Mouse (Mus musculus) hindbrain, postnatal 0 days (tissue): ENCODE data around the gene Inpp5e. TPM values are rescaled to one million over a fixed set of nuclear protein-coding genes. Genes with fewer than 3 reads are reported as not detected.

Experiments
- ATAC-seq: fragments of 200-750 bp; cut with Nextera tagmentation; 2 replicates; pipeline ENCODE4 v1.8.0; 2017; ENCODE audit warnings: mild to moderate bottlenecking, moderate TSS enrichment, moderate library complexity
- DNase-seq: peaks from one replicate; pipeline ENCODE4 v3.0.0-alpha.2; 2015; ENCODE audit warnings: low spot score
- H3K27ac ChIP-seq: fragments of 300-500 bp; sonication (generic); 2 replicates; pipeline ENCODE4 v1.5.1; 2014; ENCODE audit warnings: mild to moderate bottlenecking
- H3K27me3 ChIP-seq: fragments of 300-500 bp; sonication (generic); 2 replicates; pipeline ENCODE4 v1.6.1; 2014; ENCODE audit warnings: low read length, mixed read lengths; ENCODE audit not compliant: insufficient read depth
- H3K36me3 ChIP-seq: fragments of 300-500 bp; sonication (generic); 2 replicates; pipeline ENCODE4 v1.6.1; 2014; ENCODE audit warnings: low read length, mixed read lengths; ENCODE audit not compliant: insufficient read depth
- H3K4me1 ChIP-seq: fragments of 300-500 bp; sonication (generic); 2 replicates; pipeline ENCODE4 v1.6.1; 2014; ENCODE audit warnings: antibody characterized with exemption, low read length, mixed read lengths; ENCODE audit not compliant: insufficient read depth
- H3K4me2 ChIP-seq: fragments of 300-500 bp; sonication (generic); 2 replicates; pipeline ENCODE4 v1.6.1; 2014; ENCODE audit warnings: low read depth, mild to moderate bottlenecking, low read length, moderate library complexity, mixed read lengths
- H3K4me3 ChIP-seq: fragments of 300-500 bp; sonication (generic); 2 replicates; pipeline ENCODE4 v1.5.1; 2014; ENCODE audit warnings: low read length
- H3K9ac ChIP-seq: fragments of 300-500 bp; sonication (generic); replicated peaks from 2 replicates; pipeline ENCODE4 v1.6.1; 2014; ENCODE audit warnings: mild to moderate bottlenecking, low read length, moderate library complexity, mixed read lengths
- H3K9me3 ChIP-seq: fragments of 300-500 bp; sonication (generic); 2 replicates; pipeline ENCODE4 v1.6.1; 2016; ENCODE audit warnings: low read length, mixed read lengths
- CTCF ChIP-seq: IDR thresholded peaks from 2 replicates; pipeline ENCODE4 v1.5.1; 2016; ENCODE audit warnings: antibody characterized with exemption, control low read depth, low read depth
- WGBS: fragments of 180-500 bp; shearing (Covaris S2); extraction: QIAGEN DNeasy Blood & Tissue Kit; methylation state at CpG from one replicate; pipeline ENCODE4 v1.1.7; 2014; 5-methylcytosine and 5-hydroxymethylcytosine counted together
- polyA plus RNA-seq: library from polyadenylated mRNA; unstranded; fragments of >200 nt; fragmentation: Nextera tagmentation; extraction: Ambion mirVana; gene quantifications from 2 replicates; pipeline ENCODE4 v1.2.1, GENCODE M21; 2015
- total RNA-seq: library from RNA; depleted of rRNA; stranded (reverse); fragments of >200 nt; gene quantifications from 2 replicates; pipeline ENCODE4 v1.2.3, GENCODE M21; 2014; rRNA removed

Inpp5e gene
- 30.2 and 40.6 TPM in 2 replicates for total RNA-seq
- 16.3 and 17.3 TPM in 2 replicates for polyA plus RNA-seq

DNA sequence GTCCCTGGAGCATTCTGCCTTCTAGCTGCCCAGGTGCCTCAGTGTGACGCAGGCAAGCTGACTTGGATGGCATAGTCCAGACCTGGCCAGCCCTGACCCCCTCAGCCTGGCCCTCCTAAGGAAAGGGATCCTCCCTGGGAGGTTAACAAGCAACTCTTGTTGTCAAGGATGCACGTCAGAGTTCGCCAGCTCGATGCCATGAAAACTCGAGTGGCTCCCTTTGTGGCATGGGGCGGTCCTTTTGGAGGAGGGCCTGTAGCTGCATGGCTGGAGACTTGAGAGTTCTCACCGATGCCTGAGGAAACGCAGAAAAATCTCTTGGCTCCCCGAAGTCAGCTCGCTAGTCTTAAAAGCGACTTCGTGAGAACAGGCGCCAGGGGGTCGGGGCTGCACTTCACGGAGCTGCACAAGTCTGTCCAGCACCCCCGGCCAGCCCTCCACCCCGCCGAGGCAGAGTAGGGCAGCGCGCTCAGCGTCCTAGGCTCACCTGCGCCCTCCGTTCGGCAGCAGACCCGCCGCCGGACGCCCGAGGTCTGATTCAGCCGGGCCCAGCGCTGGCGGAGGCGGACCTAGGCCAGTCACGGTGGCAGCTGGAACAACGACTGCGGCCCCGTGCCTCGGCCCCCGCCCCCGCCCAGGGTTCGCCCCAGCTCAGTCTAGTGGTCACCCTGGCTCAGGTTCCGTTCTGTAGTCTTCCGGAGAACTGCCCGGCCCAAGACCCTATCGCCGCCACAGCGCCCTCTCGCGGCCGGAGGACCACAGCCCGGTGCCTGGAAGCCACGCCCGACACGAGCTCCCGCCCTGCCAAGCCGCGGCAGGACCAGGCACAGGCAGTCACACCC is at the start of gene Inpp5e:
Gene Inpp5e (minus strand): TSS at position 689 of the 842 bp plus-strand sequence.
- DNase-seq (peak; percentile 96), ATAC-seq (peak; percentile 96)
- Histone ChIP-seq H3K9me3 (no peaks in the 10 kb centered on the region), H3K36me3 (peaks cover 24% of the 10 kb centered on the region), H3K4me1 (peaks cover 35% of the 10 kb centered on the region), H3K4me2 (peak within 1 kb of the TSS; percentile 98), H3K27ac (peak within 1 kb of the TSS; percentile 84), H3K4me3 (peak within 1 kb of the TSS; percentile 79), H3K27me3 (no peaks in the 10 kb centered on the region), H3K9ac (peak within 1 kb of the TSS; percentile 80)
- TF ChIP-seq CTCF = peak; percentile 87
- under 1% methylated on average over 51 of the region's 57 CpGs for WGBS

DNA sequence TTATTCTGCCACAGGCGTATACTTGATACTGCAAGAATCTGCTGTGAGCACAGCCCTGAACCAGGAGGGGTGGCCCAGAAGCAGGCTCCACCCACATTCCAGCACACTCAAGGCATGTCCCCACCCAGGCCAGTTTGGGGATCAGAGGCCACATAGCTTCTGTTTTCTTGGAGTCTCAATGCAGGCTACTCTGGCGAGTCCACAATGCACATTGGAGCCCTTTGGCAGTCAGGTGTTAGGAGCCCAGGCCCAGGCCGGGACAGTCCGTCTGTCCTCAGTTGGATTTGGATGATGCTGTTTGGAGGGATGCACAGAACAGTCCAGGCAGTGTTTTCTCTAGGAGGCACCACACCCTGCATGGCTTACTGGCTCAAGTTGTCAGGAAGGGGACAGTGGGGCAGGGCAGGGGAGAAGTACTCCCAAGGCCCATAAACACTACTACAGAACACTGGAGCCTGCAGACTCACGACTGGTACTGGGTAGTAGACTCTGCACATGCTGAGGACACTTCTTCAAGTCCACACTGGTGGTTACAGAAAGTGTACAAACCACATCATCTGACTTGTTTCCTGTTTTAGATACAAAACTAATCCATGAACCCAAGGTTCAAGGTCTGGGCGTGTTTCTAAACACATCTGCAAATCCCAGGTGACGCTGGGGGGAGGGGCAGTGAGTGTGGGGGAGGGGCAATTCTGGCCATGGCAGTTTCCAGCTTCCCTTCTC is 49.6 kb upstream of the Inpp5e start:
- no peak for TF ChIP-seq CTCF
- DNase-seq (no peak), ATAC-seq (peak; percentile 52)

GRCm38 (mm10) chr2:26449121-26450060 is 40.4 kb upstream of the Inpp5e start:
- H3K27me3 ChIP-seq = no peaks in the 10 kb centered on the region
- no peak overlapping the region for H3K9ac ChIP-seq
- H3K27ac ChIP-seq = peak overlapping the region; percentile 23; the same call in 1 of the 2 replicates
- no peaks in the 10 kb centered on the region for H3K36me3 ChIP-seq
- H3K9me3 ChIP-seq = no peaks in the 10 kb centered on the region
- WGBS = 20% methylated on average over 5 of the region's 5 CpGs
- H3K4me3 ChIP-seq = no peak overlapping the region
- H3K4me2 ChIP-seq = no peak overlapping the region
- ATAC-seq = no peak
- peaks cover 16% of the 10 kb centered on the region for H3K4me1 ChIP-seq
- TF ChIP-seq CTCF = peak; percentile 94
- peak; percentile 88 for DNase-seq

More for the DNA sequence above, 49.6 kb upstream of the Inpp5e start:
- 41% methylated on average over 7 of the region's 7 CpGs for WGBS
- Histone ChIP-seq H3K27me3 (no peaks in the 10 kb centered on the region), H3K9me3 (no peaks in the 10 kb centered on the region), H3K27ac (no peak overlapping the region), H3K4me1 (no peaks in the 10 kb centered on the region; the same call in 1 of the 2 replicates), H3K9ac (no peak overlapping the region), H3K36me3 (peaks cover 31% of the 10 kb centered on the region; the same call in 1 of the 2 replicates), H3K4me3 (no peak overlapping the region), H3K4me2 (no peak overlapping the region)

DNA sequence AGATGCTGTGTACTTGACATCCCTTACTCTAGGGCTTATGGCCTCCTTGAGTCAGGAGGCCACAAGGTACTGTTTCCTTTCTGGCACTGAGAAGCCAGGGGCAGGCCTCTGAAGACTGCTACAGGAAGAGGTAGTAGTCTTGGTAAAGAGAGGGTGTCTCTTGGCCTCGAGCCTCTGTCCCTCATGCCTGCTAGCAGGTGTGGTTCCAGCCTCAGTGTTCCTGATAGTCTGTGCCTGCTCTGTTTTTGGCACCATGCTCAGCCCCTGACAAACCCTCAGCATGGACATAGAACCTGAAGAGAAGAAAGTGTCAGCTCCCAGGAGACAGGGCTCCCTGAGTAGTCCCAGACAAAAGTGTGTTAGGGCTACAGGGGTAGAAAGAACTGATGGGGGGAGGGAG is 38.4 kb upstream of the Inpp5e start:
- DNase-seq = no peak
- peaks cover 27% of the 10 kb centered on the region for H3K4me1 ChIP-seq
- no peaks in the 10 kb centered on the region for H3K27me3 ChIP-seq
- no peaks in the 10 kb centered on the region for H3K9me3 ChIP-seq
- no peak overlapping the region for H3K27ac ChIP-seq
- 87% methylated on average over 1 of the region's 1 CpGs for WGBS
- H3K36me3 ChIP-seq = no peaks in the 10 kb centered on the region
- no peak for TF ChIP-seq CTCF
- ATAC-seq = no peak
- no peak overlapping the region for H3K9ac ChIP-seq
- H3K4me2 ChIP-seq = no peak overlapping the region
- no peak overlapping the region for H3K4me3 ChIP-seq

GRCm38 (mm10) chr2:26446671-26447070 is 37.7 kb upstream of the Inpp5e start:
- H3K4me3 ChIP-seq = peak overlapping the region; percentile 82
- TF ChIP-seq CTCF = no peak
- no peaks in the 10 kb centered on the region for H3K27me3 ChIP-seq
- DNase-seq (no peak), ATAC-seq (no peak)
- WGBS = 70% methylated on average over 4 of the region's 4 CpGs
- no peaks in the 10 kb centered on the region for H3K9me3 ChIP-seq
- peak overlapping the region; percentile 97 for H3K4me2 ChIP-seq
- H3K4me1 ChIP-seq = peaks cover 27% of the 10 kb centered on the region
- H3K27ac ChIP-seq = peak overlapping the region; percentile 92; the same call in 1 of the 2 replicates
- H3K36me3 ChIP-seq = 0 out of 2 replicates have a peak, but pooled peaks cover under 1% of the 10 kb centered on the region
- peak overlapping the region; percentile 70 for H3K9ac ChIP-seq
